Mouse (Mus musculus) CD8-positive naive resting alpha-beta T cell, adult 2 months (primary cell): ENCODE results near the gene Atp6v0e.
A peak's percentile ranks its signal among the peaks of the same experiment; 100 is the strongest.

Experiments used
- DNase-seq, 2 experiments: peaks; one replicate each; pipeline ENCODE4 v3.0.0; 2022; ENCODE audit warnings: low read depth in 2 of 2, low spot score in 2 of 2

Atp6v0e gene

GRCm38 (mm10) chr17:26639791-26640190 lies 23.2 kb upstream of the Atp6v0e start:
- no peak for DNase-seq

- DNase-seq = no peak
Measured at GRCm38 (mm10) chr17:26640286-26640740, 22.7 kb upstream of the Atp6v0e start.

- DNase-seq = no peak
Measured at GRCm38 (mm10) chr17:26643456-26643855, 19.6 kb upstream of the Atp6v0e start.

GRCm38 (mm10) chr17:26643993-26644392 lies 19.0 kb upstream of the Atp6v0e start:
- no peak for DNase-seq

- DNase-seq = no peak
Measured at GRCm38 (mm10) chr17:26644509-26645410, 18.3 kb upstream of the Atp6v0e start.

- no peak for DNase-seq
Measured at GRCm38 (mm10) chr17:26645411-26645854, 17.6 kb upstream of the Atp6v0e start.

- DNase-seq = no peak
Measured at GRCm38 (mm10) chr17:26647283-26647682, 15.7 kb upstream of the Atp6v0e start.

GRCm38 (mm10) chr17:26649565-26649964 lies 13.5 kb upstream of the Atp6v0e start:
- DNase-seq = no peak

GRCm38 (mm10) chr17:26650451-26651363 lies 12.3 kb upstream of the Atp6v0e start:
- DNase-seq = no peak

- DNase-seq = no peak
Measured at GRCm38 (mm10) chr17:26658854-26659572, 4.0 kb upstream of the Atp6v0e start.

- no peak for DNase-seq
Measured at GRCm38 (mm10) chr17:26659573-26659915, 3.5 kb upstream of the Atp6v0e start.

GRCm38 (mm10) chr17:26660192-26660912 lies 2.7 kb upstream of the Atp6v0e start:
- DNase-seq = peak; percentile 61 to 75

- no peak for DNase-seq
Measured at GRCm38 (mm10) chr17:26662204-26662603, 827 bp upstream of the Atp6v0e start.

- DNase-seq = no peak
Measured at GRCm38 (mm10) chr17:26665600-26665999, 2.6 kb downstream of the Atp6v0e start.

- DNase-seq = no peak
Measured at GRCm38 (mm10) chr17:26671268-26671667, 8.2 kb downstream of the Atp6v0e start.

GRCm38 (mm10) chr17:26675845-26676244 lies 12.8 kb downstream of the Atp6v0e start:
- no peak for DNase-seq

- DNase-seq = peak; percentile 83 to 90
Measured at GRCm38 (mm10) chr17:26676252-26676615, 13.2 kb downstream of the Atp6v0e start.

- peak in 1 of 2 experiments; percentile 46 for DNase-seq
Measured at GRCm38 (mm10) chr17:26676616-26677376, 13.8 kb downstream of the Atp6v0e start.

- no peak for DNase-seq
Measured at GRCm38 (mm10) chr17:26677711-26678637, 14.9 kb downstream of the Atp6v0e start.
